Mouse (Mus musculus) T-helper 2 cell (primary cell): ENCODE measurements around the gene Setdb1.

Experiments
- in situ Hi-C: fragments of 300-600 bp; cut with MboI, MseI; formaldehyde crosslinking; loops from one replicate; pipeline ENCODE4 v1.15.1; 2025; ENCODE audit warnings: high pct_unique_total_duplicates

The Setdb1 gene

DNA sequence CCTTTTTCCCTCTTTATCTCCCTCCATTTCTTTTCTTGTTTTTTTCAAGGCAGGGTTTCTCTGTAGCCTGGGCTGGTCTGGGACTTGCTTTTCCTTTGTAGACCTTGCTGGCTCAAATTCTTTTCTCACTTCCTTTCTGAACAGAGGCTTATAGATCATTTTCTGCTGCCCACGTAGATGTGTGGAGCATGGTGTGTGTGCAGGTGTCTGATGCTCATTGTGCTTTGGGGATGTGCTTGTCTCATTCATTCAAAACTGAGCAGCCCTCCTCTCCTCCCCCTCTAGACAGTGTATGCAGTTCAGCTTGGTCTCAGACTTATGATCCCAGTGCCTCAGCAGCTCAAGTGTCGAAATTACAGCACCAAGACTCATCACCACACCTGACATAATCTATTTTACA lies 37.9 kb downstream of the Setdb1 start:
- in situ Hi-C loops, result no loop called here

DNA sequence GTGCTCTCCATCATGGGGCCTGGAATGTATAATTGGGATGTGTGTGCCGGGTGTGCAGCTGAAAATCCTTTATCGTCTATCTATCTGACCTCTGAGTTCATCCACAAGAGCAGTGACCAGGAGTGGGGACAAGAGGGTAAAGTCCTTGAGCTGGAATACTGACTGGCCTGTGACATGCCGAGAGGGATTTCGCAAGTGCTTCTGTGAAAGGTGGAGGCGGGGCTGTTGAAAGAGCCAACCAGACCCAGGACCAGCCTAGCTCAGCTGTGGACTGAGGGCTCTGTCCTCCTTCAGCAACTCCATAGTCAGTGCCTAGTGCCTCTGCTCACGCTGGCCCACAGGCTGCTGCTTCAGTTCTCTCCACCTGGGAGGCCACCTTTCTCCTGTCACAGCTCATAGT lies 38.5 kb downstream of the Setdb1 start:
- in situ Hi-C loops, result no loop called here

DNA sequence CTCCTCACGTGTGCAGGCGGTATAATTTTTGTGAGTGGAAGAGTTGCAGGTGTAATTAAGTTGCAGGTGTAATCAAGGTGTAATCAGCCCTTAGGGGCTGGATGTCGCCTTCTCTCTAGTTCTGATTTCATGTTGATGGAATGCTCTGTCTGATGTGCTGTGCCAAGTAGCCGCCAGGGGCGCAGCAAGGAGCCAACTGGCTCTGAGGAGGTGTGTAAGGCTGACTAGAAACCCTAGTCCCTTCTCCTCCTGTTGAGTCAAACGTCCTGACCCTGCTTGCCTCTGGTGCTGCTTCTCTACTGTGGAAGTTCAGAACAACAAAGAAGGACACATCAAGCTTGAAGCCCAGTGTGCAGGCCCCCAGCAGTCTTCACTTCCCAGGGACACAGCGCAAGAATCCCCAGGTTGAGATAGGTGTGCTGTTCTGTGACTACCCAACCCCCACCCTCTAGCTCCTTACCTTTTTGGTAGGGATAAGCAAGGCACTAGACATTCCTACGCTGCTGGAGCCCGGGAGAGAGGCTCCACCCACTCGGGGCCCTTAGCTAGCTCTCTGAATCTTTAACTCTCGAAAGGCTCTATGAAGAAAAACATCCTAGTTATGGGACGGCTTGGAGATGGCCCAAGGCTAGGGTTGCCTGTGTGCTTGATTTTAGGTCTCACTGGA lies 39.5 kb downstream of the Setdb1 start:
- in situ Hi-C loops, result no loop called here

- in situ Hi-C loops, result no loop called here
Observed at GRCm38 (mm10) chr3:95315844-95316550, 41.0 kb downstream of the Setdb1 start.

DNA sequence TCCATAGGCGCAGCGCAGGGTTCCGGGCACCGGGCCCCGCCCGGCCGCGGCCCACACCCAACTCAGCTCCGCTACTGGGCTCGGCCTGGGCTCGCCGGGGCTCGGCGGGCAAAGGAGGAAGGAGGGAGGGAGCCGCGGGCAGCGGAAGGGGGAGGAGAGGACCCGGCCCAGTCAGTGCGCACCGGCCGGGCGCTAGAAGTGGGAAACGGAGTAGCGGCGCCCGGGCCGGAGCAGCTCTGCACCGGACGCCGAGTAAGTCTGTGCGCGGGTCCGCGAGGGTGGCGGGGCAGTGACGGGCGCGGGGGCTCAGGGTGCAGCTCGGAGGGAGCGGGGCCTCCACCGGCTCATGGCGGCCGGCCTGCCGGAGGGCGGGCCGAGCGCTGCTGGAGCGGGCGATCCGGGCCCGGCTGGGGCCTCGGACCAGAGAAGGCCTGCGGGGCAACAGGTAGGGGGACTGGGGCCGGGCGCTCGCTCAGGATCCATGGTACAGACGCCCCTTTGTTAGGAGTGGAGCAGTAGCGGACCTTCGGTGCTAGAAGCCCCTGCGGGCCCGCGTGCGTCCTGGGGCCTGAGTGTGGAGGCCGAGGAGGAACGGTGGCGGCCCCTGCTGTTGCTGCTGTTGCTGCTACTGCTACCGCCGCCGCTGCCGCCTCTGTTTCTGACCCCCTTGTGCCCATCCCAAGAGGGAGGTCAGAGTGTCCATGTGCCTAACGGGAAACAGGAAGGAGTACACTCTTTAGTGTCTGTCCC lies 41.7 kb downstream of the Setdb1 start:
- in situ Hi-C loops, result no loop called here

DNA sequence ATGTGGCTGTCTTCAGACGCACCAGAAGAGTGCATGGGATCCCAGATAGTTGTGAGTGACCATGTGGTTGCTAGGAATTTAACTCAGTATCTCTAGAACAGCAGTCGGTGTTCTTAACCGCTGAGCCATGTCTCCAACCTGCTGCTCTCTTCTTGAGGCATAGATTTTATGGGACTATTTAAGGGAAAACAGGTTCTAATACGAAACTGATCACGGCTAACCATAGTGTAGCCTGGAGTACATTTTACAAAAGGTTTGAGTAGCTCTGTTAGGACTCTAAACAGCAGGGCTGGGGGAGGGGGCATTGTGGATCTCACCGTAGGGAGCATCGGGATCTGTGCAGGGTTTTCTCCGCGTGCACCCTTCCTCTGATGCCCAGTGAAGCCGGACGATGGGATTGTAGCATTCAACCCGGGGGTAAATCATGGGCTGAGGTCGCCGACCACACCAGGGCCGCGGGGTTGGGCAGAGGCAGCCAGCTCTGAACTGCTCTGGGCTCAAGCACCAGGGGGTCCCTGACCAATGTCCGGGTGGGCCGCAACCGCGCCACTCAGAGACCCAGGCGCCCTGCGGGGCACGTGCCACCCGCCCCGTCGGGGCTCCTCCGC lies 42.4 kb downstream of the Setdb1 start, which contains the start of gene Cers2:
Gene Cers2, plus strand, starts transcription at position 306 of the 608 bp plus-strand sequence.
- in situ Hi-C loops, result no loop called here

DNA sequence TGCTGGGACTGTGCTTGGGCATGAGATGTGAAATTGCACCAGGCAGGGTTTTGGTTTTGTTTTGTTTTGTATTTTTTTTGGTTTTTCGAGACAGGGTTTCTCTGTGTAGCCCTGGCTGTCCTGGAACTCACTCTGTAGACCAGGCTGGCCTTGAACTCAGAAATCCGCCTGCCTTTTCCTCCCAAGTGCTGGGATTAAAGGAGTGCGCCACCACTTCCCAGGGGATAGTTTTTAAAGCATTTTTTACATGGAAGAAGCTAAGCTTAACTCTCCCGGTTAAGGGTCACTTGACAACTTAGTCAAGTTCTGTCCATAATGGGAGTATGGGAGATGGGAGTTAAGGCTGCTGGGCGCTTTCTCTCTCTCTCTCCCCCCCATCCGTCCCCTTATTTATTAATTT lies 42.9 kb downstream of the Setdb1 start:
- in situ Hi-C loops, result no loop called here

DNA sequence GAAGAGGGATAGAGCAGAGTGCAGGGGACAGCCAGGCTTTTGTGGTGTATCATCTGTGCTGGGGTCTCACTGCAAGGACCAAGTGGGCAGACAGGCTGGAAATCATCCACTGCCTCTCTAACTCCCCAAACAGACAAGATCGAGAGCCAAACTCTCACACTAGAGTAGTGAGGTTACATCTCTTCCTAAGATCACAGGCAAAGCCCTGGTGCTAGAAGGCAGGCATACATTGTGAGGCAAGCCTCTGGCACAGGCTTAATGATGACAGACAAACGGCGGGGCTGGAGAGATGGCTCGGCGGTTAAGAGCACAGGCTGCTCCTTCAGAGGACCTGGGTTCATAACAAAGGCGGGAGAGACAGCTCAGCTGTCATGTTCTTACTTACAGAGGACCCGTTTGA lies 43.5 kb downstream of the Setdb1 start:
- in situ Hi-C loops, result no loop called here

DNA sequence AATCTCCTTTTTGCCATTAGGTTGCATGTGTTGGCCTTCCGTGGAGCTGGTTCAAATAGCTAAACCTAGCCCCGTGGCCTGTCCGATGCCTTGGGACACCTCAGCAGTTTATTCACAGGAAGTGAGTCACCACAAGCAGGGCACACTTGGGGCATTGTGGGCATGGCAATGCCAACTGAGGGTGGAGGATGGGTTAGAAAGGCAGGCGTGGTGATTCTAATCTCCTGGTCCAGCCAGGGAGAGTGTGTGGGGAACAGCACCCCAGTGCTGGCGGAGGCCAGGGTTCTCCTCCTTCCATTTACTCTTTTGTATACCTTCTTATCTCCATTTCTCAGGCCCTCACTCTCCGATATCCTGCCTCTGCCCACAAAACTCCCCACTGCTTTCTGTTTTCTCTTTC lies 44.4 kb downstream of the Setdb1 start:
- in situ Hi-C loops, result no loop called here

- in situ Hi-C loops, result no loop called here
Observed at GRCm38 (mm10) chr3:95310968-95311882, 45.8 kb downstream of the Setdb1 start.

DNA sequence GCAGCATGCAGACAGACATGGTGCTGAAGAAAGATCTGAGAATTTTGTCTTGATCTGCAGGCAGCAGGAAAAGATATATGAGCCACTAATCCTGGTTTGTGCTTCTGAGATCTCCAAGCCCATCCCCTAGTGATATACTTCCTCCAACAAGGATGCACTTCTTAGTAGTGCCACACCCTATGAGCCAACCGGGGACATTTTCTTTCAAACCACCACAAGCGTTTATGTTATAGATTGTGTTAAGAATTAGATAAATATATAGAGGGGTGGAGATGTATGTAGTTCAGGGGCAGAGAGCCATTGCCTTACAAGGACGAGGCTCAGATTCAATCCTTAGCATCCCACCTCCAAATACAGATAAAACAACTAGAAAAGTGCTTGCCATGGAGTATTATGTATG lies 46.5 kb downstream of the Setdb1 start:
- in situ Hi-C loops, result no loop called here

GRCm38 (mm10) chr3:95307100-95307499 lies 49.9 kb downstream of the Setdb1 start, which contains the start of gene Anxa9:
Gene Anxa9 (minus strand): TSS chr3:95307176.
- in situ Hi-C loops, result no loop called here

GRCm38 (mm10) chr3:95306244-95306643 lies 50.8 kb downstream of the Setdb1 start:
- in situ Hi-C loops, result no loop called here

DNA sequence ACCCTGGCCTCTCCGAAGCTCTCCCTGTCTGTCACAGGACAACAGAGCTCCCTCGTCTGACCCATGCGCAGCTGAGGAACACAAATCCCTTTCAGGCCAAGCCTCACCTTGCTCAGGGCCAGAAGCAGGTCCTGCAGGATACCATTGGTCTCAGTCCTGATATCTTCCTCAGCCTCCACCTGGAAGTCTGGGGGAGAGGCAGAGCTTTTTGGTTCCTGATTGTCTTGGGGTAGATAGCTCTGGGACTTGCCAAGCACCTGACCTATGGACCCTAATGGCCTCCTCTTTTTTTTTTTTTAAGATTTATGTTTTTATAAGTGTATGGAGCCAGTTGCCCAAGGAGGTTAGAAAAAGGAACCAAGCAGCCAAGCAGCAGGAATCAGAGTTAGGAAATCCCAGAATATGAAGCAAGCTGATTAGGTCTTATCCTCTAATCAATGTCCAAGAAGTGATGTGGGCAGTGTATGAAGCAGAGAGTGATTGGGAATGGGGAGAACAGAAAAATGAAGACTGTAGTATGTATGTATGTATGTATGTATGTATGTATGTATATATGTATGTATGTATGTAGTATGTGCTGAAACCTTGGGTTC lies 55.7 kb downstream of the Setdb1 start:
- in situ Hi-C loops, result no loop called here

GRCm38 (mm10) chr3:95298018-95298417 lies 59.0 kb downstream of the Setdb1 start:
- in situ Hi-C loops, result no loop called here

- in situ Hi-C loops, result no loop called here
Observed at GRCm38 (mm10) chr3:95296103-95296469, 60.9 kb downstream of the Setdb1 start.

- in situ Hi-C loops, result no loop called here
Observed at GRCm38 (mm10) chr3:95295321-95296102, 61.5 kb downstream of the Setdb1 start.

GRCm38 (mm10) chr3:95294718-95295117 lies 62.3 kb downstream of the Setdb1 start:
- in situ Hi-C loops, result no loop called here

DNA sequence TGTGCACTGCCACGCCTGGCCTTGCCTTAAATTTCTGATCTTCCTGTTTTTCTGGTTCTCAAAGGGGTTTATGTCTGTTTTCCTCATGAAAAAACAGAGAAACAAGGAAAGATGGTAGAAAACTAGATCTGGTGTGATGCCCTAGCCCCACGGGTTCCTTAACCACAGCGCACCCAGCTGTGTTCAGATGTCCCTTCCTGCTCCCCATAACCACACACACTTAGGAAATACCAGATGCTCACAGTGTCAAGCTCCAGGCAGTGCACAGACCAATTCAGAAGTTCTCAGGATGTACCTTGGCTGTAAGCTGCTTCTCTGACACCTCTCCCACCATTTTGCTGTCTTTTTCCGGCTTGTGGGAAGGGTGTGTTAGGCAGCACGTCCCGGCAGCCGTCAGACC lies 62.7 kb downstream of the Setdb1 start:
- in situ Hi-C loops, result no loop called here

DNA sequence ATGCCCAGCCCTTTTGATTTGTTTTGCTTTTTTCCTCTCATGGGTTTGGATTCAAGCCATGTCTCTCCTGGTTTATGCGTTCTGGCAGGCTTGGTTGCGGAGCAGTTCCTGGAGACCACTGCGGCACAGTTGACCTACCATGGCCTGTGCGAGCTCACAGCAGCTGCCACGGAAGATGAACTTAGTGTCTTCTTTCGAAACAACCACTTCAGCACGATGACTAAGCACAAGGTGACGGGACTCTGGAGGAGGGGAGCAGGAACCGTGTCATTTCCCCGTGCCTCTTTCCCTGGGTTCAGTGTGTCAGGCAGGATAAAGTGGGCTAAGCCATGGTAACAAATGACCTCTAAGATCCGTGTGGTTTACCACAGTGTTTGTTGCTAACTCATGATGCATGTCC lies 63.5 kb downstream of the Setdb1 start:
- in situ Hi-C loops, result no loop called here
